Mouse (Mus musculus): ENCODE data around the gene Vwce. TPM values are rescaled to one million over a fixed set of nuclear protein-coding genes. Genes with fewer than 3 reads are reported as not detected.

Gene Vwce
- polyA plus RNA-seq, 1 experiment from 2014 or later, result 0.82 TPM

DNA sequence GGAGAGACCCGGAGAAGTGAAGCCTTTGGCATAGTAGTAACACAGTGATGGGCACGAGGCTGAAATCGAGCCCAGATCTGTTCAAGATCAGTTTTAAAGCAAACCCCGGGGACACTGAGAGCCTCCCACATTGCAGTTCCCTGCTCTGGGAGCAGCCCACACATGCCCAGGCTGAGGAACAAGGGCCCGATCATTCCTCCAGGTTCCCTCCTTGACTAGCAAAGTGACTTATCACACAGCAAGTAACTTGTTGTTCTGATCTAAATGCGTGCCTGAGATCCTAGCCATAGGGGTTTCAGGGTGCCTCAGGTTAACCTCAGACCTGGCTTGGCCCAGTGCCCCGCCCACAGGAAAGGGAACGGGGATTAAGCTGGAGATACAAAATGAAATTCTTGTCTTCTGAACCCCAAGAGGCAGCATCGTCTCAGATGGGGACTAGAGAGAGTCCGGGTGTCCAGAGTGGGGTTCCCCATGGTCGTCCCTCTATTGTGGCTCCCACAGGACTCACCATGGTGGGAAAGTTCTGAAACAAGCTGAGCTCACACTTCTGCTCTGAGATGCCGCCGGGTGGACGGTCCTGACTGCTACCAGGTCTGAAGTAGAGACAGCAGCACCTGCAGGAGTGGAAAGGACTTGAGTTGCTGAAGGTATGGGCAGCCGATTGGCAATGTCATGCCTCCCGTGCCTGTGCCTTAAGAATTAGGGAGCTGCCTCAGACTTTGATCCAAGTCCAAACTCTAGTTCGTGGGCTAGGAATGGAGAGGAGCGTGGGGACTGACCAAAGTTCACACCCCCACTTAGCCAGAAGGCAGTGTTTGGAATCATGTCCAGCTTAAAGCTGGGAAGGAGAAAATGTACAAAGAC, 30.1 kb upstream of the Vwce start:
- H3K4me2 ChIP-seq, result no peak overlapping the region
- no peak overlapping the region for H3K4me3 ChIP-seq
- H3K27me3 ChIP-seq, result no peaks in the 10 kb centered on the region
- H3K4me1 ChIP-seq (replicated peaks), result peaks cover 45% of the 10 kb centered on the region
- peak overlapping the region; percentile 83; the same call in 1 of the 2 replicates for H3K9ac ChIP-seq
- WGBS, result 74% methylated on average over 18 of the region's 18 CpGs
- H3K27ac ChIP-seq, result peak overlapping the region; percentile 97
- H3K9me3 ChIP-seq (replicated peaks), result no peaks in the 10 kb centered on the region
- peaks cover 16% of the 10 kb centered on the region for H3K36me3 ChIP-seq
- no peak for ATAC-seq (replicated peaks; ENCODE audit: insufficient number of reproducible peaks, insufficient read depth, low FRiP score, low read depth)

DNA sequence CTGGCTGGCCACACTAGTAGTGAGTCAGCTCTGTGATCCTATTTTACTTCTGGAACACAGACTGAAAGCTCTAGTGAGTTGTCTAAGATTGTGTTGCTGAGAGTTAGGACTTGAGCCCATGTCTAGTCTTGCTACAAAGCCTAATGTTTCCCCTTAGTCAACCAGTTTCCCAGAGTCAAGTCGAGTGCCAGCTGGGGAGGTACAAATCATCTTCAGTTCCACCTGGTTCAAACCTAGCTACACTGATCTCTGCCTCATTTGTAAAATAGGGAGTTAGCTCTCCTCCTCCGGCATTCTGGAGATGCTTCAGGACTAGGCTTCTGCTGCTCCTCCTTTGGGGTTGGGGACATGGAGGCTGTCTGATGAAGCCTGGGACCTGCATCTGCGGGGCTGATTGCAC, 29.5 kb upstream of the Vwce start:
- no peaks in the 10 kb centered on the region for H3K27me3 ChIP-seq

DNA sequence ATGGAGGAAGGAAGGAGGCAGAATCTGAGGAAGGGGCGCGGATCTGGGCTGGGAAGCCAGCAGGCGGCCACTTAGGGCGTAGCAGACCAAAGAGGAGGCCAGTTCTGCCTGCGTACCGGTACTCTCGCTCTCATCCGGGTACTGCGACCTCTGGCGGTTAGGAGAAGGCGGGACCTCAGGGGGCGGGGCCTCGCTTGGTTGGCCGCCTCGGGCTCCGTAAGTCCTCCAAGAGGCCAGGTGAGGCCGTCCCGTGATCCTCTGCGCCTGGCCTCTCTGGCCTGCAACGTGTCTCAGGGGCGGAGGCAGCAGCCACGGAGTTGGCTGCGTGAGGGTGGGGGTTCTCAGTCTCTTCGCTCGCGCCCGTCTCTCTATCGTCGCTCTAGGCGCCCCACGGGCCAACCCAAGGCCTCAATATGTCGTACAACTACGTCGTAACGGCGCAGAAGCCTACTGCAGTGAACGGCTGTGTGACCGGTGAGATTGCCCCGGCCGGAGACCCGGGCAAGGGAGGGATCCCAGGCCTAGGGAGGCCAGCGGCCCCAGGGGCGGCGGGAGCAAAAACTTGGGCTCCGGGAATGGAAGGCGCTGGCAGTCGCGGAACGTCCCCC, 28.6 kb upstream of the Vwce start, which contains the start of the genes Ddb1 and Tkfc:
Gene Ddb1, plus strand, starts transcription at position 35 of the 608 bp plus-strand sequence.
Gene Tkfc, minus strand, starts transcription at position 362 of the 608 bp plus-strand sequence.
- Histone ChIP-seq H3K27me3 (no peaks in the 10 kb centered on the region), H3K9me3 (replicated peaks) (no peaks in the 10 kb centered on the region), H3K4me1 (replicated peaks) (peaks cover 45% of the 10 kb centered on the region), H3K9ac (peak within 1 kb of the TSS; percentile 99), H3K36me3 (peaks cover 31% of the 10 kb centered on the region), H3K4me2 (peak within 1 kb of the TSS; percentile 76), H3K27ac (peak within 1 kb of the TSS; percentile 97), H3K4me3 (peak within 1 kb of the TSS; percentile 100)
- ATAC-seq (replicated peaks; ENCODE audit: insufficient number of reproducible peaks, insufficient read depth, low FRiP score, low read depth), result peak; percentile 96
- WGBS, result under 1% methylated on average over 49 of the region's 49 CpGs

More for the DNA sequence above, 29.5 kb upstream of the Vwce start:
- 37% methylated on average over 3 of the region's 3 CpGs for WGBS
- peak overlapping the region; percentile 100 for H3K4me3 ChIP-seq
- H3K36me3 ChIP-seq, result peaks cover 23% of the 10 kb centered on the region
- H3K9ac ChIP-seq, result peak overlapping the region; percentile 83
- peak overlapping the region; percentile 97 for H3K27ac ChIP-seq
- no peak for ATAC-seq (replicated peaks; ENCODE audit: insufficient number of reproducible peaks, insufficient read depth, low FRiP score, low read depth)
- peaks cover 45% of the 10 kb centered on the region for H3K4me1 ChIP-seq (replicated peaks)
- peak overlapping the region; percentile 76 for H3K4me2 ChIP-seq
- H3K9me3 ChIP-seq (replicated peaks), result no peaks in the 10 kb centered on the region

DNA sequence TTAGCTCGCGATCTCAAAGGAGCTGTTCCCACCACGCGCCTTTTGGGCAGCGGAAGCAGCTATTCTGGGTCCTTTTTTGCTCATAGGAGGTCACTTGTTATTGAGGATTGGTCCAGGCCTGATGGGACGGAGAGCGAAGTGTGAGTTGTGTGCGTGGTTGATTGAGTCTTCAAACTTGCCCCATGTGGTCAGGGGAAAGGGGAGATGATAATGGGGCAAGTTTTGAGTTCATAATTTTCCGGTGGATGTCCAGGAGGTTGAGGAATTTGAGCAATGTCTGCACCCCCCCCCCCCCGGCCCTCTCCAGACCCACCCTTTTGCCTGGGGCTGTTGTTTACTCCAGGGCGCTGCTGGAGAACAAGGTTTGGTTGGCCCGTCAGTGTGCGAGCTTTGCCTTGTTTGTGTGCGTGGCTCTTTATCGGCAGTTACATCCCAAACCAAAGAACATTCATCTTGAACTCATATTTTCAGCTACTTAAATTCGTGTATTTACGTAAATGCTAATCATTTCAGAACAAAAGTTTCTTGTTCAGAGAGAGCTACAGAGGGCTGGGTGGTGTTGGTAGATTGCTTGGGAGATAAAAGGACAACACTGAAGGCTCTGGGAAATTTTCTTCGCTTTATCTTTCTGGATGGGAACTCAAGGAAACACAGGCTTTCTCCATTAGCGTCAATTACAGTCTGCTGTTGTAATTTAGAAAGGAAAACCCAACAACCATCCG, 28.0 kb upstream of the Vwce start:
- ATAC-seq (replicated peaks; ENCODE audit: insufficient number of reproducible peaks, insufficient read depth, low FRiP score, low read depth), result no peak; the same call in 1 of the 2 replicates
- Histone ChIP-seq H3K9ac (peak overlapping the region; percentile 99), H3K9me3 (replicated peaks) (no peaks in the 10 kb centered on the region), H3K4me1 (replicated peaks) (peaks cover 45% of the 10 kb centered on the region), H3K4me2 (peak overlapping the region; percentile 71), H3K36me3 (peaks cover 38% of the 10 kb centered on the region), H3K4me3 (peak overlapping the region; percentile 100), H3K27me3 (no peaks in the 10 kb centered on the region), H3K27ac (peak overlapping the region; percentile 97)
- 4% methylated on average over 20 of the region's 20 CpGs for WGBS

DNA sequence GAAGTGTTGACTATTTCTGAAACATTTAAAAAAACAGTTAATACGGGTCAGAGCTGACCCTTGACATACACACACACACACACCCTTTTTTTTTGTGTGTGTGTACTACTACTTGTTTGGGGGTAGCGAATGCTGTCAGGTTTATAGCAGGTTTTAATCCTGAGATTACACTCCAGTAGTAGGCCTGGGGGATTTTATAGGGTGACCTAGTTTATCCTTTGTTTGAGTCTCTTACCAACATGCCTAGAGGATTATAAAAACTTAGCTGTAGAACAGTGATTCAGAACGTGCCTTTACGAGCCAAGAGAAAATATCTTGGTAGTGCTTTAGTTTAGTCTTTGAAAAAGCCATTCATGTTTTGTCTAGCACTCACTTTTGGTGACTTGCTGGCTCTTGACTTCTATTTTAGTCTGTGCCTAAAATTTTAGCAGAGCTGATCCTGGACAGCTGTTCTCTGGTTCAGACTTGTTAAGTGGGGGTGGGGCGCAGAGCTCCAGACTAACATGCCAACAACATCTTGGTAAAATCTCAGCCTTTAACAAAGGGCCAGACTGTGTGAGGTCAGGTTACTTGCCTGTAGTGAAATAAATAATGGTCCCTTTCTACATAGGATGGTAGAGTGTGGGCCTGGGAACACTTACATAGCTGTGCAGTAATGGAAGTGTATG, 25.3 kb upstream of the Vwce start:
- H3K4me3 ChIP-seq, result no peak overlapping the region
- H3K27ac ChIP-seq, result no peak overlapping the region
- H3K4me1 ChIP-seq (replicated peaks), result peaks cover 32% of the 10 kb centered on the region
- H3K4me2 ChIP-seq, result no peak overlapping the region
- no peak for ATAC-seq (replicated peaks; ENCODE audit: insufficient number of reproducible peaks, insufficient read depth, low FRiP score, low read depth)
- no peaks in the 10 kb centered on the region for H3K9me3 ChIP-seq (replicated peaks)
- H3K27me3 ChIP-seq, result no peaks in the 10 kb centered on the region
- no peak overlapping the region for H3K9ac ChIP-seq
- WGBS, result 78% methylated on average over 5 of the region's 5 CpGs
- H3K36me3 ChIP-seq, result peaks cover 64% of the 10 kb centered on the region

DNA sequence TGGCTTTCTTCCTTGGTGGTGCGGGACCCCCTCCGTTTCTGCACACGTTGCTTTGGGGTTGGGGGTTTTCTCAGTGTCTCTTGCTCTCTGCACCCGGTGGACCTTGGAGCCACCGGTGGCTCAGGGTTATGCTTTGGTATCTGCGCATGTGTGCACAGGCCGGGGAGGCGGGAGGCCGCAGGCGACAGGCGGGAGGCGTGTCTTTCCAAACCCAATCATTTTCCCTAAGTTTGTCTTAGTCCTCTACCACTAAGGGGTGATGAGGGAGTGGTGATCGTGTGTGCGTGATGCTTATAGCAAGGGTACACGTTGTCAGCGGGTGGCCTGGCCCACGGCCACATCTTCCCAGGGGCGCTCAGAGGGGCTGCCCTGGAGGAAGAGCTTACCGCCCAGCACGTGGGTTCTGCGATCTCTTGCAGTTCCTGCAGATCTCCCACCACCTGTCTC, 882 bp downstream of the Vwce start:
- H3K36me3 ChIP-seq, result peaks cover 5% of the 10 kb centered on the region; the same call in 1 of the 2 replicates
- H3K27me3 ChIP-seq, result no peaks in the 10 kb centered on the region
- peaks cover 17% of the 10 kb centered on the region for H3K4me1 ChIP-seq (replicated peaks)
- 3% methylated on average over 21 of the region's 21 CpGs for WGBS
- H3K9ac ChIP-seq, result peak overlapping the region; percentile 66
- H3K27ac ChIP-seq, result no peak overlapping the region; the same call in 1 of the 2 replicates
- peak; percentile 84 for ATAC-seq (replicated peaks; ENCODE audit: insufficient number of reproducible peaks, insufficient read depth, low FRiP score, low read depth)
- H3K9me3 ChIP-seq (replicated peaks), result no peaks in the 10 kb centered on the region
- peak overlapping the region; percentile 54 for H3K4me3 ChIP-seq
- peak overlapping the region; percentile 98 for H3K4me2 ChIP-seq

DNA sequence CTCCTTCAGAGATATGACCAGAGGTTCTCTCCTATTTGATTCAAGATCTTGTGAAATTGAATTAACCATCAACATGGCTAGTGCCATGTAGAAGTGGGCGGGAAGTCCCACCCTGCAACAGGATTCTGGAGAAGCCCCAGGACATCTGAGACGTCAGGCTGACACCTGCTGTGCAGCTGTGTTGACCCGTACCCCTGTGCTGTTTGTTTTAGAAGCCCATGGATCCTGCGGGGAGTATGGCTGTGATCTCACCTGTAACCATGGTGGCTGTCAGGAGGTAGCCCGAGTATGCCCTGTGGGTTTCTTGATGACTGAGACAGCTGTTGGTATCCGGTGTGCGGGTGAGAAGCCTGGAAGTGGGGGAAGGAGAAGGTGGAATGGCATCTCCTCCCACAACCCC, 3.8 kb downstream of the Vwce start:
- 45% methylated on average over 7 of the region's 7 CpGs for WGBS
- no peaks in the 10 kb centered on the region for H3K9me3 ChIP-seq (replicated peaks)
- no peak overlapping the region for H3K4me3 ChIP-seq
- peaks cover 12% of the 10 kb centered on the region; the same call in 1 of the 2 replicates for H3K27me3 ChIP-seq
- no peaks in the 10 kb centered on the region for H3K36me3 ChIP-seq
- H3K4me1 ChIP-seq (replicated peaks), result peaks cover 20% of the 10 kb centered on the region
- no peak overlapping the region for H3K4me2 ChIP-seq
- H3K27ac ChIP-seq, result no peak overlapping the region
- H3K9ac ChIP-seq, result no peak overlapping the region
- ATAC-seq (replicated peaks; ENCODE audit: insufficient number of reproducible peaks, insufficient read depth, low FRiP score, low read depth), result no peak

DNA sequence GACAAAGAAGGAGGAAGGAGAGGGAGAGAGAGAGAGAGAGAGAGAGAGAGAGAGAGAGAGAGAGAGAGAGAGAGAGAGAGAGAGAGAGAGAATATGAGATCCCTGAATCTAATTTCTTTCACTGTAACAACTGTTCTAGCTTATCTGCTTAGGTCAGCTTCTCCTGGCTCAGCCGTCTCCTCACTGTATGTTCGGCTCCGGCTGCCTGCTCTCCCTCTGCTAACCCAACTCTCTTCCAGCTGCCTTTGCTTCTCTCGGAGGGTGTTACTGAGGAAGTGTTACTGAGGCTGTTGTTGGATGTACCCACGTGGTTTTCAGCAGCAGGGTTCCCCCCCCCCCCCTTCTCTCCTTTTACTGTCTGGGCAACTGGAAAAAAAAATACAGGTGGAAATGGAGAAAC, 6.1 kb downstream of the Vwce start:
- Histone ChIP-seq H3K36me3 (no peaks in the 10 kb centered on the region), H3K27ac (no peak overlapping the region), H3K9me3 (replicated peaks) (no peaks in the 10 kb centered on the region), H3K9ac (no peak overlapping the region), H3K4me2 (peak overlapping the region; percentile 13; the same call in 1 of the 2 replicates), H3K4me1 (replicated peaks) (peaks cover 5% of the 10 kb centered on the region), H3K27me3 (peaks cover 14% of the 10 kb centered on the region; the same call in 1 of the 2 replicates), H3K4me3 (no peak overlapping the region)
- WGBS, result 4% methylated on average over 5 of the region's 5 CpGs
- ATAC-seq (replicated peaks; ENCODE audit: insufficient number of reproducible peaks, insufficient read depth, low FRiP score, low read depth), result no peak

DNA sequence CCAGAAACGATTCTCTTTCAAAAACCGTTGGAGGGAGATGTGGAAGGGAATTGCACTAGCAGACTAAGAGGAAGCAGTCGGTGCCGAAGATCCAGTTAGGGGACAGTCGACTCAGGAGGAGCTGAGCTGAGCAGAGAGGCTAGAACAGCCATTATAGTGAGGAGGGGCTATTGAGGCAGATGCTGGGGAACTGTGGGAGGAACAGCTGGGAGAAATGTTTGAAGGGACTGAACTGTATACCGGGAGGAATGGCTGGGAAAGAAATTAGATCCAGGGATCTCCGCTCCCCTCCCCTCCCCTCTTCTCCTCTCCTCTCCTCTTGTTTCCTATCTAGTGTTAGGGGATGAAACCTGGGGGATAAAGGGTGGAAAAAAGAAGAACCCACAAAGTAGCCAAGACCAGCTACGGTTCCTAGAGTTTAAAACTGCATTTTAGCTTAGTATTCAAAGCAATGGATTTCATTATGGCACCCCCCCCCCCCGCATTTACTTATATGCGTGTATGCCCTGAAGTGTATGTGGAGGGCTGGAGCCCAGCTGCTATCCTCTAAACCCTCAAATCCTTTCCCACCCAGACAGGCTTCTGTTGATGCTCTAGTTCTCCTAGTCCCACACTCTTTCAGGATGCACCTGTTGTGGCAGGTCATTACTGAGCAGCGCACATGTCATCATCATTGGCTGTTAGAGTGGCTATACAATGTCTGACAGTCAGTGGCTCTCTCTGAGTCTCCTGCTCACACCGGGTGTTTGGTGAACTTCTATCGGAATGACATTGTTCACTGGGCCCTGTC, 6.8 kb downstream of the Vwce start:
- Histone ChIP-seq H3K36me3 (no peaks in the 10 kb centered on the region), H3K4me1 (replicated peaks) (peaks cover 3% of the 10 kb centered on the region; the same call in 1 of the 2 replicates), H3K9me3 (replicated peaks) (no peaks in the 10 kb centered on the region), H3K4me2 (peak overlapping the region; percentile 13; the same call in 1 of the 2 replicates), H3K4me3 (no peak overlapping the region), H3K27me3 (peaks cover 14% of the 10 kb centered on the region; the same call in 1 of the 2 replicates), H3K27ac (no peak overlapping the region), H3K9ac (no peak overlapping the region)
- 45% methylated on average over 13 of the region's 13 CpGs for WGBS
- no peak for ATAC-seq (replicated peaks; ENCODE audit: insufficient number of reproducible peaks, insufficient read depth, low FRiP score, low read depth)

DNA sequence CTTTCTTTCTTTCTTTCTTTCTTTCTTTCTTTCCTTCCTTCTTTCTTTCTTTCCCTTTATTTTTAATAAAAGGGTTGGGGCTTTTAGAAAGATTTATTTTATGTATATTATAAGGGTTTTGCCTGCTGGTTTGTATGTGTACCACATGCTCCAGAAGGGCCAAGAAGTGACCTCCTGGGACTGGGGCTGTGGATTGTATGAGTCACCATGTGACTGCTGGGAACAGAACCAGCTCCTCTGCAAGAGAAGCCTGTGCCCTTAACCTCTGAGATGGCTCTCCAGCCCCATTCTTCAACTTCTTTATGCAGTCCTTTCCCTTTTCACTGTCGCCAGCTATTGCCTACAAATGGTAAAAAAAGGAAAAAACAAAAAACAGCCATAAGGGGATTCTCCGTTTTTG, 11.6 kb downstream of the Vwce start:
- Histone ChIP-seq H3K4me1 (replicated peaks) (no peaks in the 10 kb centered on the region), H3K4me2 (no peak overlapping the region), H3K4me3 (no peak overlapping the region), H3K36me3 (no peaks in the 10 kb centered on the region), H3K27me3 (peaks cover 16% of the 10 kb centered on the region; the same call in 1 of the 2 replicates), H3K9ac (no peak overlapping the region), H3K9me3 (replicated peaks) (no peaks in the 10 kb centered on the region), H3K27ac (no peak overlapping the region)
- ATAC-seq (replicated peaks; ENCODE audit: insufficient number of reproducible peaks, insufficient read depth, low FRiP score, low read depth), result no peak
- WGBS, result 81% methylated on average over 2 of the region's 2 CpGs
